Mouse (Mus musculus) midbrain, embryonic 14.5 days (tissue): ENCODE data around the gene Fam189a1. TPM values are rescaled to one million over a fixed set of nuclear protein-coding genes. Genes with fewer than 3 reads are reported as not detected.

ENCODE experiments used
- ATAC-seq: fragments of 200-750 bp; cut with Nextera tagmentation; 2 replicates; pipeline ENCODE4 v1.8.0; 2017; ENCODE audit warnings: moderate number of reproducible peaks, moderate library complexity; ENCODE audit not compliant: low FRiP score, low TSS enrichment
- DNase-seq: peaks from one replicate; pipeline ENCODE4 v3.0.0-alpha.2; 2015
- H3K27ac ChIP-seq: fragments of 300-500 bp; sonication (generic); replicated peaks from 2 replicates; pipeline ENCODE4 v1.5.1; 2014; ENCODE audit warnings: mild to moderate bottlenecking, low read depth, low read length, moderate library complexity
- H3K27me3 ChIP-seq: fragments of 300-500 bp; sonication (generic); 2 replicates; pipeline ENCODE4 v1.6.1; 2014; ENCODE audit warnings: low read length, control low read depth, mixed read lengths; ENCODE audit not compliant: control insufficient read depth, insufficient read depth
- H3K36me3 ChIP-seq: fragments of 300-500 bp; sonication (generic); 2 replicates; pipeline ENCODE4 v1.6.1; 2014; ENCODE audit warnings: low read length, control low read depth; ENCODE audit not compliant: control insufficient read depth, insufficient read depth
- H3K4me1 ChIP-seq: fragments of 300-500 bp; sonication (generic); 2 replicates; pipeline ENCODE4 v1.6.1; 2014; ENCODE audit warnings: mild to moderate bottlenecking, antibody characterized with exemption, low read length, control low read depth; ENCODE audit not compliant: control insufficient read depth, insufficient read depth
- H3K4me2 ChIP-seq: fragments of 300-500 bp; sonication (generic); 2 replicates; pipeline ENCODE4 v1.6.1; 2014; ENCODE audit warnings: mild to moderate bottlenecking, low read length, moderate library complexity
- H3K4me3 ChIP-seq: fragments of 300-500 bp; sonication (generic); replicated peaks from 2 replicates; pipeline ENCODE4 v1.5.1; 2014; ENCODE audit warnings: low read depth, low read length
- H3K9ac ChIP-seq: fragments of 300-500 bp; sonication (generic); replicated peaks from 2 replicates; pipeline ENCODE4 v1.6.1; 2014; ENCODE audit warnings: mild to moderate bottlenecking, low read length, moderate library complexity
- H3K9me3 ChIP-seq: fragments of 300-500 bp; sonication (generic); 2 replicates; pipeline ENCODE4 v1.6.1; 2016; ENCODE audit warnings: low read length, control low read depth, mixed read lengths; ENCODE audit not compliant: control insufficient read depth
- WGBS: fragments of 180-500 bp; shearing (Covaris S2); extraction: QIAGEN DNeasy Blood & Tissue Kit; methylation state at CpG from one replicate; pipeline ENCODE4 v1.1.7; 2014; 5-methylcytosine and 5-hydroxymethylcytosine counted together
- polyA plus RNA-seq: library from polyadenylated mRNA; unstranded; fragments of >200 nt; fragmentation: Nextera tagmentation; extraction: Ambion mirVana; gene quantifications from 2 replicates; pipeline ENCODE4 v1.2.1, GENCODE M21; 2014

Fam189a1 gene
- polyA plus RNA-seq, 1 experiment from 2014 or later = 9.9 TPM

DNA sequence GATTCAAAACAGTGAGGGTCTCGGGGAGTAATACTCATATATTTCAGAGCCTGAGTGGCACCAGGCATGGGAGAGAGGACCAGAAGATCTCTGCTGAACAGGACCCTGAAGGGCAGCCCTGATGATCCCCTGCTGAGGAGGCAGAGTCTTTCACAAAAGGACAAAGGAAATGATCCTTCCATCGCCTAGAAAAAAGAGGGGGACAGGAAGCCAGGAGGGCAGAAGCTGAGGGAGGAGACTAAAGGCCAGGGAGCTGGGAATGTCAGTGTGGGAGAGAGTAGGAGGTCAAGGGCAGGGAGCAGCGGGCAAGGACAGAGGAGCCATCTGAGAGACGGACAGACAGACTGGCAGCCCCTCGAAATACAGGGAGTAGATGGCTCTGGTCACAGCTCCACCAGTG, 91.7 kb downstream of the Fam189a1 start:
- no peak for ATAC-seq
- Histone ChIP-seq H3K36me3 (no peaks in the 10 kb centered on the region), H3K27ac (no peak overlapping the region), H3K9ac (no peak overlapping the region), H3K4me2 (no peak overlapping the region), H3K4me1 (peaks cover 8% of the 10 kb centered on the region; the same call in 1 of the 2 replicates), H3K27me3 (no peaks in the 10 kb centered on the region), H3K4me3 (no peak overlapping the region), H3K9me3 (no peaks in the 10 kb centered on the region)
- DNase-seq = no peak
- 13% methylated on average over 5 of the region's 5 CpGs for WGBS

- no peak overlapping the region for H3K4me3 ChIP-seq
- ATAC-seq (no peak), DNase-seq (no peak)
- no peaks in the 10 kb centered on the region for H3K27me3 ChIP-seq
- no peak overlapping the region for H3K9ac ChIP-seq
- 11% methylated on average over 3 of the region's 3 CpGs for WGBS
- peaks cover 8% of the 10 kb centered on the region; the same call in 1 of the 2 replicates for H3K4me1 ChIP-seq
- H3K9me3 ChIP-seq = no peaks in the 10 kb centered on the region
- H3K36me3 ChIP-seq = no peaks in the 10 kb centered on the region
- H3K27ac ChIP-seq = no peak overlapping the region
- H3K4me2 ChIP-seq = no peak overlapping the region
These were observed 92.3 kb downstream of the Fam189a1 start for GRCm38 (mm10) chr7:65064096-65064495.

DNA sequence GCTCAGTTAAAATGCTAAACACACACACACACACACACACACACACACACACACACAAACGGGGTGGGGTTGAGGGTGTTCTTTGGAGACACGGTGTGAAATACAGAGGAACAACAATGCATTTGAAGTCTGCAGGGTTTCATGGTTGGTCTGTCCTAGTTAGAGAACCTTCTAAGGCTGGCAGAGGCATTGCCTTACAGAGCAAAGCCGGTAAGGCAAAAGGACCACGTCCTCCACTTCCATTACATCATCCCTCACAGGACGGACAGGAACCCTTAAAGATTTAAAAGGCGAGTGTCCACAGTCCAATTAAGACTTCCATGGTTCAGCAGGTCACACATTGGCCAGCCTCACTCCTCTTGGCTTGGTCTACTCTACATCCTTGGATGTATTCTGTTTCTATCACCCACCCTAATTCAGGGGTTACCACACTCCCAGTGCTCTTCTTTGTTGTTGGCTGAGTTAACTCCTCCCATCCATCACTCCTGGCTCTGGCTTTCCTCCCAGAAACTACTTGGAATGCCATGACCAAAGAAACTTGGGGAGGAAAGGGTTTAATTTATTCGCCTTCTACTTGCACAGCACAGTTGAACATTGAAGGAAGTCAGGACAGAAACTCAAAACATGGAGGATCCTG, 96.1 kb downstream of the Fam189a1 start:
- Histone ChIP-seq H3K9me3 (no peaks in the 10 kb centered on the region), H3K27me3 (no peaks in the 10 kb centered on the region), H3K4me3 (no peak overlapping the region), H3K4me2 (no peak overlapping the region), H3K27ac (no peak overlapping the region), H3K4me1 (peaks cover under 1% of the 10 kb centered on the region; the same call in 1 of the 2 replicates), H3K36me3 (no peaks in the 10 kb centered on the region), H3K9ac (no peak overlapping the region)
- no peak for DNase-seq
- ATAC-seq = no peak
- 88% methylated on average over 7 of the region's 7 CpGs for WGBS

DNA sequence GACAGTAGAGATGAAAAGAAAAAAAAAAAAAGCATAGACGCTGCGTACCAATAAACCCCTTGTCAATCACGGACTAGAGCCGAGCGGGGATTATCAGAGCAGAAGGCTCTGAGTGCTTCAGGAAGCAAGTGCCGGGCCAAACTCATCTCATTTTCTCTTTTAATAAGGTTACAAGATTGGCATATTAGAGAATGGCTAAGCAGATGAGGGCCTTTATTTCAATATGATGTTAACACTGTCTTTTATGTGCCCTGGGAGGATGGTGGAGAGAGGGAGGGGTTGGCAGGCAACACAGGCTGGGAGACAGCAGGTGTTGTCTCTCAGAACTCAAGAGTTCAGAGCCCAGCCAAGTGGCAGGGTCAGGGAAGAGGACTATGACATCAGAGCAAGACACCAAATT, 99.5 kb downstream of the Fam189a1 start:
- H3K36me3 ChIP-seq = no peaks in the 10 kb centered on the region
- DNase-seq (peak; percentile 65), ATAC-seq (peak; percentile 48)
- H3K27me3 ChIP-seq = no peaks in the 10 kb centered on the region
- no peak overlapping the region for H3K9ac ChIP-seq
- no peaks in the 10 kb centered on the region for H3K4me1 ChIP-seq
- no peak overlapping the region for H3K4me2 ChIP-seq
- no peaks in the 10 kb centered on the region for H3K9me3 ChIP-seq
- WGBS = 33% methylated on average over 6 of the region's 6 CpGs
- H3K27ac ChIP-seq = no peak overlapping the region
- no peak overlapping the region for H3K4me3 ChIP-seq

GRCm38 (mm10) chr7:65051986-65052385, 104.4 kb downstream of the Fam189a1 start:
- no peak for DNase-seq
- ATAC-seq = no peak
- no peaks in the 10 kb centered on the region for H3K27me3 ChIP-seq
- H3K4me3 ChIP-seq = no peak overlapping the region
- 78% methylated on average over 1 of the region's 1 CpGs for WGBS
- no peak overlapping the region for H3K27ac ChIP-seq
- H3K4me2 ChIP-seq = no peak overlapping the region
- no peak overlapping the region for H3K9ac ChIP-seq
- peaks cover 3% of the 10 kb centered on the region; the same call in 1 of the 2 replicates for H3K4me1 ChIP-seq
- H3K36me3 ChIP-seq = no peaks in the 10 kb centered on the region
- no peaks in the 10 kb centered on the region for H3K9me3 ChIP-seq

- H3K27me3 ChIP-seq = no peaks in the 10 kb centered on the region
- no peaks in the 10 kb centered on the region for H3K36me3 ChIP-seq
- H3K27ac ChIP-seq = no peak overlapping the region
- no peak overlapping the region for H3K4me3 ChIP-seq
- 87% methylated on average over 18 of the region's 18 CpGs for WGBS
- H3K4me2 ChIP-seq = no peak overlapping the region
- H3K9me3 ChIP-seq = no peaks in the 10 kb centered on the region
- no peak overlapping the region for H3K9ac ChIP-seq
- ATAC-seq = no peak
- peaks cover 7% of the 10 kb centered on the region; the same call in 1 of the 2 replicates for H3K4me1 ChIP-seq
- DNase-seq = no peak
These were observed 107.0 kb downstream of the Fam189a1 start for GRCm38 (mm10) chr7:65049236-65049954.

GRCm38 (mm10) chr7:65047700-65048099, 108.7 kb downstream of the Fam189a1 start:
- no peak overlapping the region for H3K4me2 ChIP-seq
- H3K36me3 ChIP-seq = no peaks in the 10 kb centered on the region
- H3K27ac ChIP-seq = no peak overlapping the region
- no peak for ATAC-seq
- H3K27me3 ChIP-seq = no peaks in the 10 kb centered on the region
- no peak overlapping the region for H3K9ac ChIP-seq
- peaks cover 7% of the 10 kb centered on the region; the same call in 1 of the 2 replicates for H3K4me1 ChIP-seq
- no peak overlapping the region for H3K4me3 ChIP-seq
- DNase-seq = no peak
- no peaks in the 10 kb centered on the region for H3K9me3 ChIP-seq
- 75% methylated on average over 5 of the region's 5 CpGs for WGBS

- H3K4me1 ChIP-seq = peaks cover 7% of the 10 kb centered on the region; the same call in 1 of the 2 replicates
- no peak overlapping the region for H3K27ac ChIP-seq
- no peaks in the 10 kb centered on the region for H3K27me3 ChIP-seq
- DNase-seq (no peak), ATAC-seq (no peak)
- H3K9ac ChIP-seq = no peak overlapping the region
- WGBS = 55% methylated on average over 4 of the region's 4 CpGs
- no peak overlapping the region for H3K4me3 ChIP-seq
- H3K36me3 ChIP-seq = no peaks in the 10 kb centered on the region
- H3K4me2 ChIP-seq = no peak overlapping the region
- no peaks in the 10 kb centered on the region for H3K9me3 ChIP-seq
These were observed 109.7 kb downstream of the Fam189a1 start for GRCm38 (mm10) chr7:65046690-65047089.

- Histone ChIP-seq H3K4me2 (no peak overlapping the region), H3K36me3 (no peaks in the 10 kb centered on the region), H3K4me3 (no peak overlapping the region), H3K9ac (no peak overlapping the region), H3K27me3 (no peaks in the 10 kb centered on the region), H3K4me1 (peaks cover 7% of the 10 kb centered on the region; the same call in 1 of the 2 replicates), H3K9me3 (no peaks in the 10 kb centered on the region), H3K27ac (no peak overlapping the region; the same call in 1 of the 2 replicates)
- no peak for DNase-seq
- peak; percentile 31; the same call in 1 of the 2 replicates for ATAC-seq
- WGBS = 54% methylated on average over 6 of the region's 6 CpGs
These were observed 112.1 kb downstream of the Fam189a1 start for GRCm38 (mm10) chr7:65044280-65044679.
